ENCODE assay signal across 8 mouse cellular contexts in genomic region chr9:107723794-107724531, GRCm38 (mm10). TPM values are rescaled to one million over a fixed set of nuclear protein-coding genes. Genes with fewer than 3 reads are reported as not detected.
DNase-seq lines count a peak whose midpoint lies in the region; ATAC-seq and TF ChIP-seq lines count a peak whose summit lies in the region.

No protein-coding gene starts in this region.

- WGBS in heart, embryonic 15.5 days = 4% methylated on average over 11 of the region's 11 CpGs

- TF ChIP-seq CTCF in G1E (IDR thresholded peaks at IDR 0.05; ENCODE audit: low read depth, low read length) = no peak

- H3K9me3 ChIP-seq in G1E (replicated peaks) = no peaks in the 10 kb centered on the region
- no peaks in the 10 kb centered on the region for H3K9me3 ChIP-seq in heart, embryonic 15.5 days (replicated peaks)

- no peak for ATAC-seq in G1E (ENCODE audit: extremely low read depth, insufficient number of reproducible peaks, low FRiP score, poor library complexity, severe bottlenecking)
- peak; percentile 40 for ATAC-seq in common myeloid progenitor, adult 5-6 weeks (replicated peaks; ENCODE audit: low read depth, poor library complexity, severe bottlenecking)
- peak; percentile 37 for ATAC-seq in heart, embryonic 15.5 days (replicated peaks; ENCODE audit: insufficient number of reproducible peaks, insufficient read depth, low FRiP score, low read depth)

- no peak overlapping the region for H3K9ac ChIP-seq in heart, embryonic 15.5 days

- H3K27ac ChIP-seq in heart, embryonic 15.5 days = peak overlapping the region; percentile 69

- peak; percentile 37 for DNase-seq in G1E (ENCODE audit: low spot score)
- DNase-seq in kidney, postnatal 10 days = peak; percentile 77
- DNase-seq in lung, postnatal 4 days = peak; percentile 73 to 76
- no peak for DNase-seq in layer of hippocampus, adult 11-12 months (ENCODE audit: low spot score)
- DNase-seq in right cerebral cortex, postnatal 36 days (ENCODE audit: low spot score in 2 of 2) = no peak
- no peak for DNase-seq in layer of hippocampus, adult 9-11 months

- H3K4me3 ChIP-seq in G1E (ENCODE audit: low read depth, low read length) = peak overlapping the region; percentile 25; the same call in 1 of the 2 replicates
- H3K4me3 ChIP-seq in heart, embryonic 15.5 days = 0 out of 2 replicates have a peak overlapping the region, but pooled peaks have one; percentile 5

- H3K36me3 ChIP-seq in G1E (replicated peaks) = no peaks in the 10 kb centered on the region
- H3K36me3 ChIP-seq in heart, embryonic 15.5 days = no peaks in the 10 kb centered on the region

- H3K27me3 ChIP-seq in G1E (ENCODE audit: insufficient read depth, low read length) = peaks cover 88% of the 10 kb centered on the region
- H3K27me3 ChIP-seq in heart, embryonic 15.5 days = peaks cover 6% of the 10 kb centered on the region; the same call in 1 of the 2 replicates

- H3K4me1 ChIP-seq in G1E (ENCODE audit: insufficient read depth, low read depth, low read length) = peaks cover 52% of the 10 kb centered on the region
- H3K4me1 ChIP-seq in heart, embryonic 15.5 days (replicated peaks) = peaks cover 21% of the 10 kb centered on the region

- peak overlapping the region; percentile 46 for H3K4me2 ChIP-seq in heart, embryonic 15.5 days

RNA-seq across cellular contexts. Expression of gene Sema3f, which starts 13.7 kb away (rescaled TPM):
- total RNA-seq in G1E (2014; fragmentation: Nextera tagmentation) (not detected in 2 replicates), G1E (2017) (0.11 and 0.52 TPM in 2 replicates)
- polyA plus RNA-seq in G1E (2012) = 0.07 and 0.09 TPM in 2 replicates
- total RNA-seq in common myeloid progenitor, adult 5-6 weeks (2017) = 0.23 TPM in 1 of 2 replicates, not detected in the other
- polyA plus RNA-seq in heart, embryonic 15.5 days (2015; fragmentation: Nextera tagmentation; extraction: Ambion mirVana) = 4.1 and 7.1 TPM in 2 replicates

RNA-seq across cellular contexts. Expression of gene Gnat1, which starts 44.5 kb away (rescaled TPM):
- total RNA-seq in G1E (2014; fragmentation: Nextera tagmentation) = not detected in 2 replicates
- total RNA-seq in G1E (2017) = 0.05 TPM in 1 of 2 replicates, not detected in the other
- polyA plus RNA-seq in G1E (2012) = not detected in 2 replicates
- total RNA-seq in common myeloid progenitor, adult 5-6 weeks (2017) = not detected in 2 replicates
- 0.53 and 0.98 TPM in 2 replicates for polyA plus RNA-seq in heart, embryonic 15.5 days (2015; fragmentation: Nextera tagmentation; extraction: Ambion mirVana)

RNA-seq across cellular contexts. Expression of gene Rbm5, which starts 46.8 kb away (rescaled TPM):
- total RNA-seq in G1E (2014; fragmentation: Nextera tagmentation) = 355 and 467 TPM in 2 replicates
- total RNA-seq in G1E (2017) = 261 and 271 TPM in 2 replicates
- polyA plus RNA-seq in G1E (2012) = 14.3 and 23.4 TPM in 2 replicates
- total RNA-seq in common myeloid progenitor, adult 5-6 weeks (2017) = 188 and 222 TPM in 2 replicates
- 123 and 147 TPM in 2 replicates for polyA plus RNA-seq in heart, embryonic 15.5 days (2015; fragmentation: Nextera tagmentation; extraction: Ambion mirVana)

RNA-seq across cellular contexts. Expression of gene Slc38a3, which starts 54.6 kb away (rescaled TPM):
- total RNA-seq in G1E (2014; fragmentation: Nextera tagmentation) (not detected in 2 replicates), G1E (2017) (0.11 and 0.12 TPM in 2 replicates)
- not detected in 2 replicates for polyA plus RNA-seq in G1E (2012)
- not detected in 2 replicates for total RNA-seq in common myeloid progenitor, adult 5-6 weeks (2017)
- polyA plus RNA-seq in heart, embryonic 15.5 days (2015; fragmentation: Nextera tagmentation; extraction: Ambion mirVana) = 2.5 and 3.6 TPM in 2 replicates

Comparison
In these comparisons a context has a peak if more than half of its experiments do, and no peak if none do; other contexts are left out.
1. DNase-seq: peak in G1E (single experiment), kidney, postnatal 10 days (single experiment) and lung, postnatal 4 days (2 of 2); none in layer of hippocampus, adult 11-12 months (single experiment), right cerebral cortex, postnatal 36 days (0 of 2) and layer of hippocampus, adult 9-11 months (single experiment).